Mouse (Mus musculus) ovary, postnatal 14 days (tissue): Measurements from ENCODE around the gene Add1.
A peak's percentile ranks its signal among the peaks of the same experiment; 100 is the strongest.
"Not testable (repeated sequence)": the region's sequence is repeated elsewhere in the genome, so short reads cannot be mapped to it uniquely, and the experiment has no call there.

Source experiments
- DNase-seq: peaks from one replicate; pipeline ENCODE4 v3.0.0; 2022; ENCODE audit warnings: low spot score

Gene Add1

GRCm38 (mm10) chr5:34551821-34552220 lies 21.6 kb upstream of the Add1 start:
- DNase-seq = no peak

- no peak for DNase-seq
Measured at GRCm38 (mm10) chr5:34563854-34564253, 9.6 kb upstream of the Add1 start.

- no peak for DNase-seq
Measured at GRCm38 (mm10) chr5:34564291-34564690, 9.2 kb upstream of the Add1 start.

- peak; percentile 57 for DNase-seq
Measured at GRCm38 (mm10) chr5:34565545-34566283, 7.8 kb upstream of the Add1 start.

GRCm38 (mm10) chr5:34571551-34571950 lies 1.9 kb upstream of the Add1 start:
- no peak for DNase-seq

GRCm38 (mm10) chr5:34572568-34572967 lies 896 bp upstream of the Add1 start:
- DNase-seq = not testable (repeated sequence)

- no peak for DNase-seq
Measured at GRCm38 (mm10) chr5:34574721-34575120, 1.3 kb downstream of the Add1 start.

- DNase-seq = no peak
Measured at GRCm38 (mm10) chr5:34576286-34576685, 2.8 kb downstream of the Add1 start.

- DNase-seq = no peak
Measured at GRCm38 (mm10) chr5:34578038-34578655, 4.7 kb downstream of the Add1 start.

- DNase-seq = no peak
Measured at GRCm38 (mm10) chr5:34579377-34579776, 5.9 kb downstream of the Add1 start.

GRCm38 (mm10) chr5:34581671-34582313 lies 8.3 kb downstream of the Add1 start:
- DNase-seq = peak; percentile 32

GRCm38 (mm10) chr5:34582314-34582675 lies 8.8 kb downstream of the Add1 start:
- DNase-seq = no peak

- DNase-seq = no peak
Measured at GRCm38 (mm10) chr5:34585216-34585615, 11.8 kb downstream of the Add1 start.

- no peak for DNase-seq
Measured at GRCm38 (mm10) chr5:34587881-34588280, 14.4 kb downstream of the Add1 start.

GRCm38 (mm10) chr5:34590059-34590458 lies 16.6 kb downstream of the Add1 start:
- DNase-seq = no peak

GRCm38 (mm10) chr5:34590702-34591101 lies 17.2 kb downstream of the Add1 start:
- no peak for DNase-seq

GRCm38 (mm10) chr5:34591388-34592004 lies 18.0 kb downstream of the Add1 start:
- no peak for DNase-seq

- not testable (repeated sequence) for DNase-seq
Measured at GRCm38 (mm10) chr5:34592224-34592623, 18.8 kb downstream of the Add1 start.

- no peak for DNase-seq
Measured at GRCm38 (mm10) chr5:34592666-34593065, 19.2 kb downstream of the Add1 start.

GRCm38 (mm10) chr5:34593202-34593727 lies 19.8 kb downstream of the Add1 start:
- no peak for DNase-seq

GRCm38 (mm10) chr5:34604576-34604975 lies 31.1 kb downstream of the Add1 start:
- DNase-seq = no peak

- DNase-seq = no peak
Measured at GRCm38 (mm10) chr5:34607100-34607880, 33.8 kb downstream of the Add1 start.
